Mouse (Mus musculus) ES-Bruce4 (cell line): ENCODE measurements around the gene Gfod1.

Experiments
- CTCF ChIP-seq: IDR thresholded peaks from one replicate; pipeline ENCODE4 v1.8.1; 2011; ENCODE audit warnings: low read depth, low read length
- EP300 ChIP-seq: IDR thresholded peaks from 2 replicates; pipeline ENCODE4 v1.6.1; 2011; ENCODE audit warnings: low read depth, low read length; ENCODE audit not compliant: insufficient read depth
- POLR2A ChIP-seq: IDR thresholded peaks from one replicate; pipeline ENCODE4 v1.8.1; 2011; ENCODE audit warnings: low read length; ENCODE audit not compliant: insufficient read depth

- TF ChIP-seq POLR2A (no peak), CTCF (no peak), EP300 (no peak)
Measured at GRCm38 (mm10) chr13:43248381-43248780, 55.6 kb downstream of the Gfod1 start.
